Mouse (Mus musculus): ENCODE data around the gene Frzb. TPM values are rescaled to one million over a fixed set of nuclear protein-coding genes. Genes with fewer than 3 reads are reported as not detected.
"Not testable (repeated sequence)": the region's sequence is repeated elsewhere in the genome, so short reads cannot be mapped to it uniquely, and the experiment has no call there.

Frzb gene
- 51.3 and 81.0 TPM in 2 replicates for polyA plus RNA-seq (2016; fragmentation: Nextera tagmentation; extraction: Ambion mirVana)

- Histone ChIP-seq H3K9ac (peak within 1 kb of the TSS; percentile 74), H3K27ac (peak within 1 kb of the TSS; percentile 89), H3K36me3 (no peaks in the 10 kb centered on the region), H3K4me3 (peak within 1 kb of the TSS; percentile 65), H3K4me2 (replicated peaks) (peak within 1 kb of the TSS; percentile 94), H3K27me3 (no peaks in the 10 kb centered on the region), H3K9me3 (peaks cover 4% of the 10 kb centered on the region; the same call in 1 of the 2 replicates), H3K4me1 (no peaks in the 10 kb centered on the region)
- peak; percentile 59; the same call in 1 of the 2 replicates for ATAC-seq (ENCODE audit: insufficient number of reproducible peaks, insufficient read depth, low FRiP score, low TSS enrichment)
- WGBS: 1% methylated on average over 33 of the region's 33 CpGs
Observed at GRCm38 (mm10) chr2:80447291-80447791, at the start of gene Frzb. Frzb (minus strand) TSS chr2:80447625.

GRCm38 (mm10) chr2:80495304-80495703 is 47.9 kb upstream of the Frzb start:
- H3K4me3 ChIP-seq; H3K4me1 ChIP-seq; H3K27me3 ChIP-seq; H3K9me3 ChIP-seq; H3K4me2 ChIP-seq (replicated peaks); ATAC-seq (ENCODE audit: insufficient number of reproducible peaks, insufficient read depth, low FRiP score, low TSS enrichment); H3K27ac ChIP-seq; H3K9ac ChIP-seq: not testable (repeated sequence)
- peaks cover 15% of the 10 kb centered on the region for H3K36me3 ChIP-seq
- WGBS: 51% methylated on average over 7 of the region's 7 CpGs

- Histone ChIP-seq H3K27me3 (no peaks in the 10 kb centered on the region), H3K4me3 (no peak overlapping the region), H3K4me2 (replicated peaks) (no peak overlapping the region), H3K36me3 (no peaks in the 10 kb centered on the region), H3K9me3 (no peaks in the 10 kb centered on the region), H3K27ac (no peak overlapping the region), H3K9ac (no peak overlapping the region), H3K4me1 (no peaks in the 10 kb centered on the region)
- no peak for ATAC-seq (ENCODE audit: insufficient number of reproducible peaks, insufficient read depth, low FRiP score, low TSS enrichment)
- 52% methylated on average over 5 of the region's 5 CpGs for WGBS
Observed at GRCm38 (mm10) chr2:80486851-80487250, 39.4 kb upstream of the Frzb start.

GRCm38 (mm10) chr2:80484951-80485350 is 37.5 kb upstream of the Frzb start:
- no peak overlapping the region for H3K4me2 ChIP-seq (replicated peaks)

GRCm38 (mm10) chr2:80475831-80476230 is 28.4 kb upstream of the Frzb start:
- WGBS: 74% methylated on average over 1 of the region's 1 CpGs
- no peak overlapping the region for H3K9ac ChIP-seq
- H3K9me3 ChIP-seq: no peaks in the 10 kb centered on the region
- H3K4me3 ChIP-seq: no peak overlapping the region
- H3K4me1 ChIP-seq: no peaks in the 10 kb centered on the region
- H3K27me3 ChIP-seq: no peaks in the 10 kb centered on the region
- no peak overlapping the region for H3K27ac ChIP-seq
- no peak for ATAC-seq (ENCODE audit: insufficient number of reproducible peaks, insufficient read depth, low FRiP score, low TSS enrichment)
- no peak overlapping the region for H3K4me2 ChIP-seq (replicated peaks)
- no peaks in the 10 kb centered on the region for H3K36me3 ChIP-seq

More at GRCm38 (mm10) chr2:80484951-80485350, 37.5 kb upstream of the Frzb start:
- 96% methylated on average over 5 of the region's 5 CpGs for WGBS
- no peaks in the 10 kb centered on the region for H3K4me1 ChIP-seq
- H3K4me3 ChIP-seq: no peak overlapping the region
- H3K27me3 ChIP-seq: no peaks in the 10 kb centered on the region
- ATAC-seq (ENCODE audit: insufficient number of reproducible peaks, insufficient read depth, low FRiP score, low TSS enrichment): no peak
- no peaks in the 10 kb centered on the region for H3K9me3 ChIP-seq
- H3K36me3 ChIP-seq: no peaks in the 10 kb centered on the region
- H3K27ac ChIP-seq: no peak overlapping the region
- no peak overlapping the region for H3K9ac ChIP-seq

GRCm38 (mm10) chr2:80474247-80474796 is 26.9 kb upstream of the Frzb start:
- H3K27me3 ChIP-seq: no peaks in the 10 kb centered on the region
- no peak for ATAC-seq (ENCODE audit: insufficient number of reproducible peaks, insufficient read depth, low FRiP score, low TSS enrichment)
- H3K4me3 ChIP-seq: no peak overlapping the region
- no peaks in the 10 kb centered on the region for H3K36me3 ChIP-seq
- no peak overlapping the region for H3K27ac ChIP-seq
- 67% methylated on average over 5 of the region's 5 CpGs for WGBS
- no peak overlapping the region for H3K9ac ChIP-seq
- H3K4me2 ChIP-seq (replicated peaks): no peak overlapping the region
- H3K4me1 ChIP-seq: no peaks in the 10 kb centered on the region
- no peaks in the 10 kb centered on the region for H3K9me3 ChIP-seq

- Histone ChIP-seq H3K9me3 (no peaks in the 10 kb centered on the region), H3K27ac (peak overlapping the region; percentile 37; the same call in 1 of the 2 replicates), H3K36me3 (no peaks in the 10 kb centered on the region), H3K4me2 (replicated peaks) (no peak overlapping the region), H3K4me1 (no peaks in the 10 kb centered on the region), H3K9ac (no peak overlapping the region), H3K4me3 (no peak overlapping the region), H3K27me3 (no peaks in the 10 kb centered on the region)
- WGBS: 65% methylated on average over 16 of the region's 16 CpGs
- peak; percentile 67; the same call in 1 of the 2 replicates for ATAC-seq (ENCODE audit: insufficient number of reproducible peaks, insufficient read depth, low FRiP score, low TSS enrichment)
Observed at GRCm38 (mm10) chr2:80465991-80466821, 18.8 kb upstream of the Frzb start.

- Histone ChIP-seq H3K27me3 (no peaks in the 10 kb centered on the region), H3K9me3 (no peaks in the 10 kb centered on the region), H3K9ac (no peak overlapping the region), H3K4me3 (no peak overlapping the region), H3K4me2 (replicated peaks) (no peak overlapping the region), H3K27ac (no peak overlapping the region), H3K4me1 (no peaks in the 10 kb centered on the region; the same call in 1 of the 2 replicates), H3K36me3 (no peaks in the 10 kb centered on the region)
- no peak for ATAC-seq (ENCODE audit: insufficient number of reproducible peaks, insufficient read depth, low FRiP score, low TSS enrichment)
- WGBS: 70% methylated on average over 8 of the region's 8 CpGs
Observed at GRCm38 (mm10) chr2:80461827-80462226, 14.4 kb upstream of the Frzb start.

- peaks cover 4% of the 10 kb centered on the region; the same call in 1 of the 2 replicates for H3K9me3 ChIP-seq
- peak overlapping the region; percentile 94 for H3K4me2 ChIP-seq (replicated peaks)
- 1% methylated on average over 12 of the region's 12 CpGs for WGBS
- no peaks in the 10 kb centered on the region for H3K4me1 ChIP-seq
- no peaks in the 10 kb centered on the region for H3K27me3 ChIP-seq
- ATAC-seq (ENCODE audit: insufficient number of reproducible peaks, insufficient read depth, low FRiP score, low TSS enrichment): peak; percentile 68; the same call in 1 of the 2 replicates
- peak overlapping the region; percentile 89 for H3K27ac ChIP-seq
- no peaks in the 10 kb centered on the region for H3K36me3 ChIP-seq
- peak overlapping the region; percentile 65 for H3K4me3 ChIP-seq
- H3K9ac ChIP-seq: no peak overlapping the region
Observed at GRCm38 (mm10) chr2:80448231-80448630, 806 bp upstream of the Frzb start.

- Histone ChIP-seq H3K4me2 (replicated peaks) (peak overlapping the region; percentile 94), H3K4me3 (peak overlapping the region; percentile 65), H3K9me3 (peaks cover 4% of the 10 kb centered on the region; the same call in 1 of the 2 replicates), H3K36me3 (no peaks in the 10 kb centered on the region), H3K9ac (peak overlapping the region; percentile 74), H3K4me1 (no peaks in the 10 kb centered on the region), H3K27me3 (no peaks in the 10 kb centered on the region), H3K27ac (peak overlapping the region; percentile 89)
- under 1% methylated on average over 54 of the region's 54 CpGs for WGBS
- peak; percentile 71 for ATAC-seq (ENCODE audit: insufficient number of reproducible peaks, insufficient read depth, low FRiP score, low TSS enrichment)
Observed at GRCm38 (mm10) chr2:80446308-80447151, 895 bp downstream of the Frzb start.

GRCm38 (mm10) chr2:80445926-80446307 is 1.5 kb downstream of the Frzb start:
- peak overlapping the region; percentile 89 for H3K27ac ChIP-seq
- H3K27me3 ChIP-seq: no peaks in the 10 kb centered on the region
- H3K4me2 ChIP-seq (replicated peaks): peak overlapping the region; percentile 94
- no peak for ATAC-seq (ENCODE audit: insufficient number of reproducible peaks, insufficient read depth, low FRiP score, low TSS enrichment)
- H3K36me3 ChIP-seq: no peaks in the 10 kb centered on the region
- H3K9me3 ChIP-seq: peaks cover 4% of the 10 kb centered on the region; the same call in 1 of the 2 replicates
- peak overlapping the region; percentile 65 for H3K4me3 ChIP-seq
- WGBS: 4% methylated on average over 10 of the region's 10 CpGs
- H3K9ac ChIP-seq: peak overlapping the region; percentile 74
- no peaks in the 10 kb centered on the region for H3K4me1 ChIP-seq

Measured in embryonic facial prominence, embryonic 12.5 days (tissue).